Mouse (Mus musculus) activated CD4-positive, CD25-positive, alpha-beta regulatory T cell, adult 9 weeks (primary cell): ENCODE data around the gene Slco6c1. TPM values are rescaled to one million over a fixed set of nuclear protein-coding genes. Genes with fewer than 3 reads are reported as not detected.

Experiments used
- polyA plus RNA-seq: library from polyadenylated mRNA; unstranded; fragments of 100-300 nt; shearing (Covaris generic); gene quantifications from one replicate; pipeline ENCODE4 v1.2.1, GENCODE M21; 2017

Gene Slco6c1
- not detected for polyA plus RNA-seq

GRCm38 (mm10) chr1:97128201-97128600 lies at the start of gene Slco6c1:
Gene Slco6c1, minus strand, starts transcription at chr1:97128301.

